Mouse (Mus musculus) liver (tissue): ENCODE measurements around the gene C2cd4b.

Experiments
- DNase-seq: peaks from one replicate; pipeline ENCODE4 v3.0.0-alpha.2; 2020; ENCODE audit warnings: mixed read lengths

The C2cd4b gene

GRCm38 (mm10) chr9:67778553-67778952, 19.3 kb downstream of the C2cd4b start:
- no peak for DNase-seq

GRCm38 (mm10) chr9:67782786-67783185, 23.5 kb downstream of the C2cd4b start:
- no peak for DNase-seq

GRCm38 (mm10) chr9:67783464-67783863, 24.2 kb downstream of the C2cd4b start:
- DNase-seq, result no peak

GRCm38 (mm10) chr9:67783925-67784324, 24.7 kb downstream of the C2cd4b start:
- DNase-seq, result peak; percentile 10

- DNase-seq, result no peak
Measured at GRCm38 (mm10) chr9:67786311-67786710, 27.1 kb downstream of the C2cd4b start.

- DNase-seq, result no peak
Measured at GRCm38 (mm10) chr9:67787671-67788070, 28.4 kb downstream of the C2cd4b start.

GRCm38 (mm10) chr9:67792405-67792804, 33.2 kb downstream of the C2cd4b start:
- no peak for DNase-seq

- DNase-seq, result no peak
Measured at GRCm38 (mm10) chr9:67793501-67793900, 34.3 kb downstream of the C2cd4b start.

- DNase-seq, result no peak
Measured at GRCm38 (mm10) chr9:67794216-67794615, 35.0 kb downstream of the C2cd4b start.

- no peak for DNase-seq
Measured at GRCm38 (mm10) chr9:67794668-67795067, 35.4 kb downstream of the C2cd4b start.

- DNase-seq, result peak; percentile 34
Measured at GRCm38 (mm10) chr9:67795205-67795675, 36.0 kb downstream of the C2cd4b start.

GRCm38 (mm10) chr9:67799078-67799819, 40.0 kb downstream of the C2cd4b start:
- DNase-seq, result no peak

GRCm38 (mm10) chr9:67802241-67802640, 43.0 kb downstream of the C2cd4b start:
- peak; percentile 65 for DNase-seq

- DNase-seq, result no peak
Measured at GRCm38 (mm10) chr9:67807000-67807399, 47.8 kb downstream of the C2cd4b start.

GRCm38 (mm10) chr9:67810527-67810926, 51.3 kb downstream of the C2cd4b start:
- no peak for DNase-seq
